Mouse (Mus musculus): ENCODE measurements at regions not wholly inside any gene's neighbourhood (a gene's known extent, or its start where the extent isn't known, plus 50 kb on each side); places are given as distances from the start of the nearest gene placed in this dataset.

GRCm38 (mm10) chr12:28055518-28056280, 496.5 kb downstream of the Dcdc2c start:
- TF ChIP-seq CTCF (IDR thresholded peaks at IDR 0.05; ENCODE audit: low read depth) (no peak), EP300 (optimal IDR thresholded peaks at IDR 0.05) (no peak)

All from stomach, postnatal 0 days (tissue).